Mouse (Mus musculus) lung, adult 2 months (tissue): Measurements from ENCODE around the gene Nppa. TPM values are rescaled to one million over a fixed set of nuclear protein-coding genes. Genes with fewer than 3 reads are reported as not detected.

Experiments
- DNase-seq: peaks from one replicate; pipeline ENCODE4 v3.0.0; 2022
- H3K4me1 ChIP-seq: fragments of 200-500 bp; 2 replicates; pipeline ENCODE4 v1.6.1; 2011; ENCODE audit warnings: low read length; ENCODE audit not compliant: control insufficient read depth, insufficient read depth
- H3K4me3 ChIP-seq: fragments of 200-500 bp; replicated peaks from 2 replicates; pipeline ENCODE3; 2011; ENCODE audit warnings: low read depth, mild to moderate bottlenecking, control low read depth, low read length; ENCODE audit errors: extremely low read depth
- CTCF ChIP-seq: fragments of 200-500 bp; IDR thresholded peaks from 2 replicates; pipeline ENCODE4 v1.5.1; 2011; ENCODE audit warnings: mild to moderate bottlenecking, low read length, control low read depth; ENCODE audit not compliant: insufficient read depth
- POLR2A ChIP-seq: fragments of 200-500 bp; IDR thresholded peaks from 2 replicates; pipeline ENCODE4 v1.6.1; 2011; ENCODE audit warnings: low read depth, mild to moderate bottlenecking, control low read depth, low read length, borderline replicate concordance; ENCODE audit errors: extremely low read depth
- WGBS: fragments of 180-500 bp; shearing (Covaris S2); methylation state at CpG from one replicate; pipeline ENCODE4 v1.1.7; 2018; 5-methylcytosine and 5-hydroxymethylcytosine counted together
- polyA plus RNA-seq: library from polyadenylated mRNA; depleted of rRNA; stranded (reverse); fragments of >200 nt; gene quantifications from 2 replicates; pipeline ENCODE4 v1.2.3, GENCODE M21; 2012

Nppa gene
- polyA plus RNA-seq, 1 experiment, result 55.1 TPM

DNA sequence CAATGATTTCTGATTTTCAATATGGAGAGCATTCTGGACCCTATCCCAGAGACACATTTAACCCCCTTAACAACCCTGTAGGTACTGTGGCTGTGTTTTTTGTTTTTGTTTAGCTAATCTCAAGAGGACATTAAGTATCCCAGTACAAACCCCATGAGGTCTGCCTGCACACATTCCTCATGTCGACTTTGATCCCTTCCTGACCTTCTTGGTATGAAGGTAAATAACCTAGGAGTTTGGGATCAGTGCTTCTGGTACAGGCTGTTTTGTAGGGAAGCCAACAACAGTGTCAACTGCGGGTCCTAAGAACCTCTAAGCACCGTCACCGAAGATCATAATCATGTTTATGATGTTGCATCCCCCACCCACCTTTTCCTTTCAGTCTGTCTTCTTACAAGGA, 22.8 kb upstream of the Nppa start:
- 77% methylated on average over 4 of the region's 4 CpGs for WGBS
- no peak for DNase-seq
- no peak for TF ChIP-seq POLR2A
- no peak for TF ChIP-seq CTCF
- Histone ChIP-seq H3K4me3 (no peak overlapping the region), H3K4me1 (no peaks in the 10 kb centered on the region)

DNA sequence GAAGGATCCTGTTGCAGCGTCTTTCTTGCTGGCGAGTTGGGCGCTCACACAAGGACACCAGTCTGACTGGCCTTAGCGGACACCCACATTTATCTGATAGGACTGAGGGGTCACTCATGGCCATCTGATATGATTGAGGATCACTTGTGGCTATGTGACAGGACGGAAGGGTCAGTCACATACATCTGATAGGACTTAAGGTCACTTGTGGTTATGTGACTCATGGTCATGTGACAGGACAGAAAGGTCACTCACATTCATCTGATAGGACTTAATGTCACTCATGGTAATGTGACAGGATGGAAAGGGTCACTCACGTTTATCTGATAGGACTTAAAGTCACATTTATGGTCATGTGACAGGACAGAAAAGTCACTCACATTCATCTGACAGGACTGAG, 22.1 kb upstream of the Nppa start:
- H3K4me1 ChIP-seq, result no peaks in the 10 kb centered on the region
- TF ChIP-seq POLR2A, result no peak
- no peak for TF ChIP-seq CTCF
- H3K4me3 ChIP-seq, result no peak overlapping the region
- DNase-seq, result no peak
- WGBS, result 89% methylated on average over 6 of the region's 6 CpGs

DNA sequence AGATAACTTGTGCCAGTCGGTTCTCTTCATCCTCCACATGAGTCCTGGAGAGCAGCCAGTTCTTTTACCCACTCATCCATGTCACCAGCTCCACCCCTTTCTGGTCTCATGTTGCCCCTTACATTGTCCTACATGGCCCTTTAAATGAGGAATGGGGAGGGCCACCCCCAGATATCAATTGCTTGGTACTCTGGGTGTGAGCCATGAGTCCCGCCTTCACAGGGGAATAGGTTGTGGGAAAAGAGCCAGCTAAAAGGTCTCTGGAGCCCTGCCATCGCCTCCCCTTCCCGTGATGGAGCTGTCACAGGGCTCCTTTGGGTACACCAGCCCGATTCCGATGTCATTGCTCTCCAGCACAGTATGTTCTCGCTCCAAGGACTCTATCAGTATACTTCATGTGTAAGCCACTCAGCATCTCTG, 21.1 kb upstream of the Nppa start:
- no peaks in the 10 kb centered on the region for H3K4me1 ChIP-seq
- 68% methylated on average over 7 of the region's 7 CpGs for WGBS
- DNase-seq, result no peak
- no peak overlapping the region for H3K4me3 ChIP-seq
- TF ChIP-seq CTCF, result no peak

DNA sequence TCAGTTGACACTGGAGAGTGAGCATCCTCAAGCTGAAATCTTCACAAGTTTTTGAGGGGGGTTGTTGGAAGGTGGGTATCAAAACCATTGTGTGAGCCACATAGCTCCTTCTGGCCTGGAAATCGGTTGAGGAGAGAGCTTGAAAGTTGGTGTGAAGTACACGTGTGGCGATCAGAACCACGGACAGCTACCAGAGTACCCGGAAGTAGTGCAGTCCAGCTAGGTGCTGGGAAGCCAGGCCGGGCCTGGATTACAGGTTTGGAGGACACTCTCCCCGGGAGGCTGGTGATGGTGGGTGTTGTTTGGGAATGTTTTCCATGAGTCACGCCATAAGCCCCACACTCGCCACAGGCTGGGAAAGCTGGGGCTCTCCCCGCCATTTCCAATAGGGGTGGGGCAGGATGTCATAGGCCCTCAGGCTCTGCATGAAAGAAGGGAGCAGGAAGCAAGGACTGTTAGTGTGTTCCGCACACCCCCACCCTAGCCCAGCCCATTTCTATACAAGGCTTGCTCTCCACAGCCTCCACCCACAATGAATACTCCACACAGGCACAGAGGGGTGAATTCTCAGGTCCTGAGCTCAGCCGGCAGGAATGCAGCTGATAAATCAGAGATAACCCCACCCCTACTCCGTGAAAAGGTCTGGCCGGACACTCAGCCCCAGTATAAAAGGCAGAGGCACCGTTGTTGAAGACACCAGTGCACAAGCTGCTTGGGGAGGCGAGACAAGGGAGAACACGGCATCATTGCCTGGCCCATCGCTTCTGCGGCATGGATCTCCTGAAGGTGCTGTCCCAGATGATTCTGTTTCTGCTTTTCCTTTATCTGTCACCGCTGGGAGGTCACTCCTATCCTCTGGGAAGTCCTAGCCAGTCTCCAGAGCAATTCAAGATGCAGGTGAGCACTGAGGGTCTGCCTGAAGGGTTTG, 15.1 kb upstream of the Nppa start, which contains the start of gene Nppb:
Gene Nppb (plus strand): TSS at position 584 of the 928 bp plus-strand sequence.
- TF ChIP-seq CTCF (no peak), POLR2A (no peak)
- Histone ChIP-seq H3K4me3 (no peak within 1 kb of the TSS), H3K4me1 (no peaks in the 10 kb centered on the region)
- DNase-seq, result peak; percentile 18
- WGBS, result 22% methylated on average over 20 of the region's 20 CpGs

GRCm38 (mm10) chr4:147993571-147994095, 6.9 kb upstream of the Nppa start:
- Histone ChIP-seq H3K4me3 (no peak overlapping the region), H3K4me1 (no peaks in the 10 kb centered on the region)
- no peak for TF ChIP-seq CTCF
- no peak for TF ChIP-seq POLR2A
- 40% methylated on average over 7 of the region's 7 CpGs for WGBS
- DNase-seq, result no peak

DNA sequence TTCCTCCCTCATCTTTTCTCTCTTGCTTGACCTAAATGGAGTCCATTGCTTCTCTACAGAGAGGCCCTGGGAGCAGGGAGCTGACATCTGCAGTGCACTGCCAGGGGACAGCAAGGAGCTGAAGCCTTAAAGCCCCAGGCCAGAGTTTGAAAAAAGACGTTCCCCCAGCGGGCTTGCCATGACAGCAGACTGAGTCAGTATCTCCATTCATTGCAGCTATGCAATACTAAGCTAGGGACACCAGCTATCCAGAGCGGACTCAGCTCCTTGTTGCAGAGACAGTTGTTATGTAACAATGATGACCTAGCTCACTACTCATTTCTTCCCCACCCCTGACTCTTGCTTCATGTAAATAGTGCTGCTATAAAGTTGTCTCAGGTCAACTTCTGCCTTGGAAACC, 5.2 kb upstream of the Nppa start:
- WGBS, result 75% methylated on average over 3 of the region's 3 CpGs
- no peak for DNase-seq
- no peaks in the 10 kb centered on the region for H3K4me1 ChIP-seq
- no peak for TF ChIP-seq CTCF
- no peak for TF ChIP-seq POLR2A
- H3K4me3 ChIP-seq, result no peak overlapping the region

DNA sequence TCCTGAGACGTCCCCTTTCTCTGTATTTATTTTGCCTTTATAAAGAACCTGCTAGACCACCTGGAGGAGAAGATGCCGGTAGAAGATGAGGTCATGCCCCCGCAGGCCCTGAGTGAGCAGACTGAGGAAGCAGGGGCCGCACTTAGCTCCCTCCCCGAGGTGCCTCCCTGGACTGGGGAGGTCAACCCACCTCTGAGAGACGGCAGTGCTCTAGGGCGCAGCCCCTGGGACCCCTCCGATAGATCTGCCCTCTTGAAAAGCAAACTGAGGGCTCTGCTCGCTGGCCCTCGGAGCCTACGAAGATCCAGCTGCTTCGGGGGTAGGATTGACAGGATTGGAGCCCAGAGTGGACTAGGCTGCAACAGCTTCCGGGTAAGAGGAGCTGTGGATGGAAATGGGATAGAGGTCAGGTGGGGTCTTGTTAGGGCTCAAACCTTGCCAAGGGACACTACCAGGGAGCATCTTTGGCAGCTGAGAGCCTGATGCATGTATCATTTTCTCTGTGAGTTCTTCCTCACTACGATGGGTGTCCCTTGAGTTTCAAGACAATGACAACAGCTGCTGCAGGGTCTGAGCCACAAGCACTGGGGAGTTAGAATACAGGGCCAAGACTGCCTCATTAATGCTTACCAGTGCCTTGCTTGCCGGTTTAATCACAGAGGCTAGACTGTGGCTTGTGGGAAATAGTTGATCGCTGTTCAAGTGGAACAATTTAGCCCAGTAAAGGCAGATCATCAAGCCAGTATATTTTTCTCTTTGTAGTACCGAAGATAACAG, 679 bp downstream of the Nppa start:
- Histone ChIP-seq H3K4me1 (no peaks in the 10 kb centered on the region), H3K4me3 (no peak overlapping the region)
- no peak for TF ChIP-seq POLR2A
- TF ChIP-seq CTCF, result no peak
- 71% methylated on average over 17 of the region's 17 CpGs for WGBS
- no peak for DNase-seq

GRCm38 (mm10) chr4:148001866-148002265, 1.3 kb downstream of the Nppa start:
- 51% methylated on average over 8 of the region's 8 CpGs for WGBS
- TF ChIP-seq CTCF (no peak), POLR2A (no peak)
- H3K4me1 ChIP-seq, result no peaks in the 10 kb centered on the region
- DNase-seq, result no peak
- no peak overlapping the region for H3K4me3 ChIP-seq

GRCm38 (mm10) chr4:148004361-148004760, 3.8 kb downstream of the Nppa start:
- Histone ChIP-seq H3K4me1 (no peaks in the 10 kb centered on the region), H3K4me3 (no peak overlapping the region)
- no peak for TF ChIP-seq POLR2A
- TF ChIP-seq CTCF, result no peak
- 79% methylated on average over 7 of the region's 7 CpGs for WGBS
- no peak for DNase-seq
